Mouse (Mus musculus): Measurements from ENCODE around the gene Acot12. TPM values are rescaled to one million over a fixed set of nuclear protein-coding genes. Genes with fewer than 3 reads are reported as not detected.

Gene Acot12
- polyA plus RNA-seq, 1 experiment from 2014 or later, result 0.54 TPM

GRCm38 (mm10) chr13:91719487-91719886 is 21.8 kb upstream of the Acot12 start:
- ATAC-seq (replicated peaks; ENCODE audit: low FRiP score, low read depth) (no peak), DNase-seq (ENCODE audit: low spot score) (no peak)
- Histone ChIP-seq H3K4me3 (replicated peaks; ENCODE audit: low read depth, low read length) (no peak overlapping the region), H3K36me3 (ENCODE audit: insufficient read depth, low read length) (no peaks in the 10 kb centered on the region), H3K9ac (ENCODE audit: low read depth, low read length) (no peak overlapping the region), H3K27me3 (ENCODE audit: insufficient read depth, low read length) (no peaks in the 10 kb centered on the region), H3K4me2 (ENCODE audit: low read length) (no peak overlapping the region), H3K4me1 (replicated peaks; ENCODE audit: insufficient read depth, low read length) (no peaks in the 10 kb centered on the region), H3K9me3 (replicated peaks; ENCODE audit: low read length) (no peaks in the 10 kb centered on the region), H3K27ac (no peak overlapping the region)
- WGBS, result 89% methylated on average over 6 of the region's 6 CpGs
- TF ChIP-seq CTCF (IDR thresholded peaks at IDR 0.05; ENCODE audit: low read depth), result no peak

GRCm38 (mm10) chr13:91723108-91723735 is 18.1 kb upstream of the Acot12 start:
- H3K4me1 ChIP-seq (replicated peaks; ENCODE audit: insufficient read depth, low read length), result no peaks in the 10 kb centered on the region
- H3K27ac ChIP-seq, result no peak overlapping the region
- DNase-seq (ENCODE audit: low spot score) (peak; percentile 22), ATAC-seq (replicated peaks; ENCODE audit: low FRiP score, low read depth) (peak; percentile 59; the same call in 1 of the 2 replicates)
- no peaks in the 10 kb centered on the region for H3K27me3 ChIP-seq (ENCODE audit: insufficient read depth, low read length)
- H3K4me3 ChIP-seq (replicated peaks; ENCODE audit: low read depth, low read length), result no peak overlapping the region
- WGBS, result 70% methylated on average over 8 of the region's 8 CpGs
- no peak overlapping the region for H3K4me2 ChIP-seq (ENCODE audit: low read length)
- no peaks in the 10 kb centered on the region for H3K36me3 ChIP-seq (ENCODE audit: insufficient read depth, low read length)
- peak; percentile 63 for TF ChIP-seq CTCF (IDR thresholded peaks at IDR 0.05; ENCODE audit: low read depth)
- H3K9ac ChIP-seq (ENCODE audit: low read depth, low read length), result no peak overlapping the region
- no peaks in the 10 kb centered on the region for H3K9me3 ChIP-seq (replicated peaks; ENCODE audit: low read length)

- H3K4me2 ChIP-seq (ENCODE audit: low read length), result no peak overlapping the region
- DNase-seq (ENCODE audit: low spot score), result no peak
- ATAC-seq (replicated peaks; ENCODE audit: low FRiP score, low read depth), result no peak
- no peak overlapping the region for H3K4me3 ChIP-seq (replicated peaks; ENCODE audit: low read depth, low read length)
- H3K4me1 ChIP-seq (replicated peaks; ENCODE audit: insufficient read depth, low read length), result no peaks in the 10 kb centered on the region
- H3K9ac ChIP-seq (ENCODE audit: low read depth, low read length), result no peak overlapping the region
- TF ChIP-seq CTCF (IDR thresholded peaks at IDR 0.05; ENCODE audit: low read depth), result no peak
- no peaks in the 10 kb centered on the region for H3K36me3 ChIP-seq (ENCODE audit: insufficient read depth, low read length)
- no peaks in the 10 kb centered on the region for H3K9me3 ChIP-seq (replicated peaks; ENCODE audit: low read length)
- H3K27ac ChIP-seq, result no peak overlapping the region
- H3K27me3 ChIP-seq (ENCODE audit: insufficient read depth, low read length), result no peaks in the 10 kb centered on the region
- WGBS, result 75% methylated on average over 7 of the region's 7 CpGs
Observed at GRCm38 (mm10) chr13:91723736-91724119, 17.6 kb upstream of the Acot12 start.

DNA sequence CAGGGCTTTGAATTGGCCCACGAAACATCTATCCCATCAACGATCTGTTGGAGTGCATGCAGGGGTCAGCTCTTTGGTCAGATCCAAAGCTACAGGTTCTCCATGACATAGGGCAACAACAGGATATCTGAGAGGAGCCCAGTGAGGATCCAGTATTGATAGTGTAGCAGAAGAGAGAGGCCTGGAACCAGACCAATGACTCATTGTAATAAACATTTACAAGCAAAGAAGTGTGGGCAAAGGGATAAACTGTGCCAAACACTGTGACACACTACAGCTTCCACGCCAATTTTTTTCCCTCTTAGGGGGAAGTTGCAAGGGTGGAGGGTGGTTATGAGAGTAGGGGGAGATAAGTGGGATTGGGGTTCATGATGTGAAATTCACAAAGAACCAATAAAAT is 17.1 kb upstream of the Acot12 start:
- 86% methylated on average over 3 of the region's 3 CpGs for WGBS
- ATAC-seq (replicated peaks; ENCODE audit: low FRiP score, low read depth), result no peak
- no peak overlapping the region for H3K27ac ChIP-seq
- H3K36me3 ChIP-seq (ENCODE audit: insufficient read depth, low read length), result no peaks in the 10 kb centered on the region
- no peak for TF ChIP-seq CTCF (IDR thresholded peaks at IDR 0.05; ENCODE audit: low read depth)
- H3K4me2 ChIP-seq (ENCODE audit: low read length), result no peak overlapping the region
- H3K4me3 ChIP-seq (replicated peaks; ENCODE audit: low read depth, low read length), result no peak overlapping the region
- no peak for DNase-seq (ENCODE audit: low spot score)
- H3K27me3 ChIP-seq (ENCODE audit: insufficient read depth, low read length), result no peaks in the 10 kb centered on the region
- H3K9me3 ChIP-seq (replicated peaks; ENCODE audit: low read length), result no peaks in the 10 kb centered on the region
- H3K9ac ChIP-seq (ENCODE audit: low read depth, low read length), result no peak overlapping the region
- H3K4me1 ChIP-seq (replicated peaks; ENCODE audit: insufficient read depth, low read length), result no peaks in the 10 kb centered on the region

DNA sequence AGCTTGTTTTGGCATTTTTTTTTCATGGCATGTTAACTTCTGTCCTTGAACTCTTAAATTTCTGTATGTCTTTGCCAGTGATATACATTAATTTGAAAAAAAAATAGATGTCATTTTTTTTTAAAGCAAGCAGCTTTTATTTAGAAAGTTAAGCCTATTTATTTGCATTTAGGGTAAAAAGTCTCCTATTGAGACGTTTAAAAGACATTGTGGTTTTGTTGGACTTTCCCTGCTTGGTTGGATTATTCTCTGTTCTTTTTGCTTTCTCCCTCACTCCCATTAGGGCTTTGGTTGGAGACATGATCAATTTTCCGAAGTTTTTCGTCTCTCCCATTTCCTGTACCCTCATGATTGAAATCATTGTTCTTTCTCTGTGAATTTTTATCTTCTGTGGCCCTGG is 16.2 kb upstream of the Acot12 start:
- H3K36me3 ChIP-seq (ENCODE audit: insufficient read depth, low read length), result no peaks in the 10 kb centered on the region
- H3K4me1 ChIP-seq (replicated peaks; ENCODE audit: insufficient read depth, low read length), result no peaks in the 10 kb centered on the region
- no peaks in the 10 kb centered on the region for H3K27me3 ChIP-seq (ENCODE audit: insufficient read depth, low read length)
- DNase-seq (ENCODE audit: low spot score) (no peak), ATAC-seq (replicated peaks; ENCODE audit: low FRiP score, low read depth) (no peak)
- no peak overlapping the region for H3K9ac ChIP-seq (ENCODE audit: low read depth, low read length)
- H3K9me3 ChIP-seq (replicated peaks; ENCODE audit: low read length), result no peaks in the 10 kb centered on the region
- H3K4me3 ChIP-seq (replicated peaks; ENCODE audit: low read depth, low read length), result no peak overlapping the region
- H3K4me2 ChIP-seq (ENCODE audit: low read length), result no peak overlapping the region
- no peak for TF ChIP-seq CTCF (IDR thresholded peaks at IDR 0.05; ENCODE audit: low read depth)
- WGBS, result 72% methylated on average over 3 of the region's 3 CpGs
- no peak overlapping the region for H3K27ac ChIP-seq

DNA sequence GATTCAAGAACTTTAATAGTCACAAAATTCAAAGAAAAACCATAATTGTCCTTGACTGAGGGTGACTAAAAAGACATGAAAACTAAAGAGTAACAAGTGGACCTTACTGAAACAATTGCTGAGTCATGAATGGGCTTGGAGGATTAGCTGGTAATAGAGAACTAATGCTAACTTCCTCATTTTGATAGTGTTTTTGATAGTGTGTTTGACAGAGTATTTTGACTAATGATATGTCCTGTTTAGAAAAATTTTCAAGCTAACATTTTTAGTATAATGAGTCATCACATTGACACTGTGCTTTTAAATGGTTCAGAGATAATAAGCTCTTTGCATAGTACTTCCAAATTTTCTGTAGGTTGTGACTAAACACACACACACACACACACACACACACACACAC is 13.4 kb upstream of the Acot12 start:
- no peak for TF ChIP-seq CTCF (IDR thresholded peaks at IDR 0.05; ENCODE audit: low read depth)
- Histone ChIP-seq H3K9me3 (replicated peaks; ENCODE audit: low read length) (no peaks in the 10 kb centered on the region), H3K4me3 (replicated peaks; ENCODE audit: low read depth, low read length) (no peak overlapping the region), H3K27me3 (ENCODE audit: insufficient read depth, low read length) (no peaks in the 10 kb centered on the region), H3K36me3 (ENCODE audit: insufficient read depth, low read length) (no peaks in the 10 kb centered on the region), H3K4me1 (replicated peaks; ENCODE audit: insufficient read depth, low read length) (no peaks in the 10 kb centered on the region), H3K27ac (no peak overlapping the region), H3K4me2 (ENCODE audit: low read length) (no peak overlapping the region), H3K9ac (ENCODE audit: low read depth, low read length) (no peak overlapping the region)
- ATAC-seq (replicated peaks; ENCODE audit: low FRiP score, low read depth) (no peak), DNase-seq (ENCODE audit: low spot score) (no peak)

DNA sequence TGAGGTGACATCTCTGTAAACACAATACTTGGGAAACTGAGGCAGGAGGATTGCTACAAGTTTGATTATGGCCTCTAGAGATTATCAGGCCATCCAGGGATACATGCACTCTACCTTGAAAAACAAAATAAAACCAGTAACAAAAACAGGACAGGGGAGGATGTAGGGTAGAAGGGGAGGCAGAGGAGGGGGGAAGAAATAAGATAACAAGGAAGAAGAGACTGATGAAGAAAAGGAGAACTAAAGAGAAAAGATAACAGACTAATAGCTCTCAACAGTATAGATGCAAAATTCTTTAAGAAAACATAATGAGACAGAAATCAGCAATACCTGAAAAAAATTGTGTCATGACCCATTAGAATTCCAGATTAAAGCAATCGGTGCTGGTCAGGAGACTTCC is 4.1 kb upstream of the Acot12 start:
- Histone ChIP-seq H3K27me3 (ENCODE audit: insufficient read depth, low read length) (no peaks in the 10 kb centered on the region), H3K9ac (ENCODE audit: low read depth, low read length) (no peak overlapping the region), H3K4me2 (ENCODE audit: low read length) (no peak overlapping the region), H3K4me1 (replicated peaks; ENCODE audit: insufficient read depth, low read length) (no peaks in the 10 kb centered on the region), H3K36me3 (ENCODE audit: insufficient read depth, low read length) (no peaks in the 10 kb centered on the region), H3K4me3 (replicated peaks; ENCODE audit: low read depth, low read length) (no peak overlapping the region), H3K9me3 (replicated peaks; ENCODE audit: low read length) (no peaks in the 10 kb centered on the region), H3K27ac (no peak overlapping the region)
- ATAC-seq (replicated peaks; ENCODE audit: low FRiP score, low read depth), result no peak
- WGBS, result 93% methylated on average over 1 of the region's 1 CpGs
- TF ChIP-seq CTCF (IDR thresholded peaks at IDR 0.05; ENCODE audit: low read depth), result no peak
- DNase-seq (ENCODE audit: low spot score), result no peak

All from kidney, postnatal 0 days (tissue).